Mouse (Mus musculus) CD4-positive helper T cell, adult 2 months (primary cell): ENCODE data around the gene Tmed2.
"Not testable (repeated sequence)": the region's sequence is repeated elsewhere in the genome, so short reads cannot be mapped to it uniquely, and the experiment has no call there.

ENCODE experiments used
- DNase-seq: peaks from one replicate; pipeline ENCODE4 v3.0.0-alpha.2; 2012; ENCODE audit warnings: low read depth, missing footprints, low spot score

Gene Tmed2

DNA sequence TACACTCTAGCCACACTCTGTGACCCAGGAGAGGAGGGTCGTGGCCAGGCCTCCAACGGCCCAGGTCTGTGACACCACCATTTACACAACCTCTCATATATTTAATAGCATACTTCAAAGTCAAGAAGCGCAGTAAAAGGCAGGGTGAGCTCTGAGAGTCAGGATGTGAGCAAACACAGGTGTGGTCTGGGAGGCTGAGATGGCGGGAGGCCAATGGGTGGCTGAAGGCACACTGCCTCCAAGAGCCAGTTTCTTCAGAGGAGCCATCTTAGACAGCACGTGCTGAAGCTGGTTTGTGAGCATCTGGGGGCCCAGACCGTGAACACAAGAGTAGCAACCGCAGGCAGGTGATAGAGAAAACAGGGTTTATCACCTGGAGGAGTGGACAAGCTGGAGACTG, 35.0 kb downstream of the Tmed2 start:
- no peak for DNase-seq

DNA sequence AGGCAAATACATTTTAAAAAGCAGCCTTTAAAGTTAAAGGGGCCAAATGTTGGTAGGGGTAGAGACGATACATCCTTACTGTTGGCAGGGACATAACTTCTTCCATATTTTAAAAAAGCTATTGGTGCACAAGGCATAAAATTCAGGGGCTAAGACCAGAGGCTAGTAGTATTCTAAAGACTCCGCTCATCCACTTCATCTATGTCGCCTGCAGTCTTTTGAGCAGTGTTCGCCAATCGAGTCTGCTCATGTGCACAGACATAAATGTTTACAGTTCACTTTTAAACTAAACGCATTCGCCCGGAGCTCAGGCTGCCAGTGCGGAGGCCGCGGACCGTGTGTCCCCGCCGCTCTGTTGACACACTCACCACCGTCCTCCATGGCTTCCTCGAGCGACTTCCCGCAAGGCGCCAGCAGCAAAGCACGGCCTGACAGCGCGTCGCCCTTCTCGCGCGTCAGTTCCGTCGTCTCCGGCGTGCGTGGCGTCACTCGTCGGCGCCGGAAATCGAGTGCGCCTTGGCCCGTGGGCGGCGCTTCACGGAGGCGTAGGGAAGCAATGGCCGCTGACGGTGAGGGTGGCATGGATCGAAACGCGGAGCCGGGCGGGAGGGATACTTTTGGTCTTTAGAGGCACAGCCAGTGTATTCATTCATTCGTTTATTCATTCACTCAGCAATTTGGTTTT, 38.3 kb downstream of the Tmed2 start, which contains the start of the genes Eif2b1 and Gtf2h3:
Gene Eif2b1, minus strand, starts transcription at position 499 of the 685 bp plus-strand sequence.
Gene Gtf2h3, plus strand, starts transcription at position 508 of the 685 bp plus-strand sequence.
- peak; percentile 97 for DNase-seq

DNA sequence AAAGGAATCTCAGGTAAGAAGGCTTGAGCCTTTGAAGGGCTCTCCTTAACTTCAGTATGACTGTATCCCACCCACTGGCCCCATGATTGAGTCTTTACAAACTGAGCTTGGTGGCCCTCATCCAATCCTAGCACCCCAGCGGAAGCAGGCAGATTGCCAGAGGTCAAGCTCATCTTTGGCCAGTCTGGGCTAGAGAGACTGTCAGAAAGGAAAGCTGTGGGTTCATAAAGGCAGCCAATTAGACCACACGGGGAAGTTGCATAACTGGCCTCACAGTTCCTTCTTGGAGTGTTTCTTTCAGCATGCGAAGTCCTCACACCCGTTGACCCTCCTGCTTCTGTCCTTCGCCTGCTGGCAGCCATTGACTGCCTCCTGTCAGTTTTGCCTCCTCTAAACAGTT, 42.0 kb downstream of the Tmed2 start:
- no peak for DNase-seq

DNA sequence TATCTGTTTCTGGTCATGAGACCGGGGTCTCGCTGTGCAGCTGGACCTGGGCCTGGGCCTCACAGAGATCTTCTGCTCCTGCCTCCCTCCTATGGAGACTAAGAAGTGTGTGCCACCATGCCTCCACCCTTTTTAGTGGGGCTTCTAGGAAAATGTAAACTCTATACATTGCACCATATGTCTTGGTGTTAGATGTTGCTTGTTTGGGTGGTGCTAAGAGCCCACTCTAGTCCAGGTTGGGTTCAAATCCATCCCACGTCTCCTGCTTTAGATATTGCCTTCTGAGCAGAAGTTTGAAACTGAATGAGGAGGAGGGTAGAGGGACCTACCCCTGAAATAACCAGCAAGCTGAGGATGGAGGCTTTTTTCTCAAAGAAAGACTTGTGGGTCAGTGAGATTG, 52.3 kb downstream of the Tmed2 start:
- DNase-seq, result no peak

DNA sequence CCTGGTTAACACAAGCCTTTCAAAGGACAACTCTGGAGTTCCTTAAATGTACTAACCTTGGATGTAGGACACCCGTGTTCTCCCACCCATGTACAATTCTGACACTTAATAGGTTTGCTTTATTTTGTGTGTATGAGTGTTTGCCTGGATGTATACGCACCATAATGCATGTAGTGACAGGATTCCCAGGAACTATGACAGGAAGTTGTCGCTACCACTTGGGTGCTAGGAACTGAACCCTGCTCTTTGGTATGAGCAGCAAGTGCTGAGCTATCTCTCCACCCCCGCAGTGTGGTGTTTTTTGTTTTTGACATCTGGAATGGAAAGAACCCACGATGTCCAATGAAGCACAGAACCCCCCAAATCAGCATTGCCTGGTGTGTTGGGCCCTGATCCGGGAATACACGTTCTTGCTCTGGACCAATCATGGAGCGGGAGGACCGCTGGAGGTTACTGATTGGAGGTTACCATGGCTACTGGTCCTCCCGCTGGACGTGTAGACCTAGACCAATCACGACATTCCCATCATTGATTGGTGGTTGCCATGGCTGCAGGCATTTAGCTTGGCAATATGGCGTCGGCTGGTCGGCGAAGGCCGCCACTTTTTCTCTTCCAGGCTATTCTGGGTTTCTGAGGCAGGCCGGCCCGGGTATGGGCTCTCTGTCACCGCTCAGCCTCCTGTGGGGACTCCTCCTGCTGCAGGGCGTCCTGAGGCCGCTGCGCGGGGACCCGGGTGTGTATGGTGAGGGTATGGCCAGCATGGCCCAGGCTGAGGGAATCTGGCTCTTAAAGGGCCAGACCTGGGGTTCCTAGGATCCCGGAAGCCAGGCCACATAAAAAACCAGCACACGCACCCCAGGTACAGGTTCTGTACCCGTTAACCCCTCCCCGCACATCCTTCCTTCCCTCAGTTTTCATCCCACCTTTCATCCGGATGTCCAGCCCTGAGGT, 58.0 kb downstream of the Tmed2 start:
- DNase-seq, result peak; percentile 84

DNA sequence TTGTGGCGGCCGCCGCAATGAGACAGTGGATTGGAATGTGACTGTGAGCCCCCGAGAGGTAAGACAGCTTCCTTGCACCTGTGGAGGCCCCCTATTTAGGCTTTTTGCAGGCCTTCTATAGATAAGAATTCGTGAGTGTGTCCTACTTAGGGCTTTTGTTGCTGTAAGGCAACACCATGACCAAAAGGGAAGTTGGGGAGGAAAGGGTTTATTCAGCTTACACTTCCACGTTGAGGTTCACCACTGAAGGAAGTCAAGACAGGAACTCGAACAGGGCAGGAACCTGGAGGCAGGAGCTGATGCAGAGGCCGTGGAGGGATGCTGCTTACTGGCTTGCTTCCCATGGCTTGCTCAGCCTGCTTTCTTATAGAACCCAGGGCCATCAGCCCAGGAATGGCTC, 59.2 kb downstream of the Tmed2 start:
- not testable (repeated sequence) for DNase-seq
